Mouse (Mus musculus) kidney, postnatal 10 days (tissue): ENCODE data around the gene Slc1a4.
A peak's percentile ranks its signal among the peaks of the same experiment; 100 is the strongest.

Experiments
- DNase-seq: peaks from one replicate; pipeline ENCODE4 v3.0.0; 2021; ENCODE audit warnings: mixed read lengths

Gene Slc1a4

GRCm38 (mm10) chr11:20332561-20333514 lies at the start of gene Slc1a4:
Gene Slc1a4 (minus strand): TSS chr11:20332713.
- DNase-seq: peak; percentile 95

- DNase-seq: no peak
Observed at GRCm38 (mm10) chr11:20380106-20380505, 47.6 kb upstream of the Slc1a4 start.

GRCm38 (mm10) chr11:20376642-20377041 lies 44.1 kb upstream of the Slc1a4 start:
- no peak for DNase-seq

- DNase-seq: no peak
Observed at GRCm38 (mm10) chr11:20372616-20373211, 40.2 kb upstream of the Slc1a4 start.

- no peak for DNase-seq
Observed at GRCm38 (mm10) chr11:20370486-20370885, 38.0 kb upstream of the Slc1a4 start.

- DNase-seq: no peak
Observed at GRCm38 (mm10) chr11:20366456-20366855, 33.9 kb upstream of the Slc1a4 start.

GRCm38 (mm10) chr11:20361354-20361753 lies 28.8 kb upstream of the Slc1a4 start:
- no peak for DNase-seq

- peak; percentile 69 for DNase-seq
Observed at GRCm38 (mm10) chr11:20357684-20358447, 25.4 kb upstream of the Slc1a4 start.

GRCm38 (mm10) chr11:20348466-20348865 lies 16.0 kb upstream of the Slc1a4 start:
- DNase-seq: no peak

GRCm38 (mm10) chr11:20347548-20347947 lies 15.0 kb upstream of the Slc1a4 start:
- peak; percentile 22 for DNase-seq

GRCm38 (mm10) chr11:20346369-20346768 lies 13.9 kb upstream of the Slc1a4 start:
- DNase-seq: no peak

GRCm38 (mm10) chr11:20343952-20344351 lies 11.4 kb upstream of the Slc1a4 start:
- no peak for DNase-seq

- DNase-seq: no peak
Observed at GRCm38 (mm10) chr11:20341598-20341997, 9.1 kb upstream of the Slc1a4 start.

GRCm38 (mm10) chr11:20338703-20339102 lies 6.2 kb upstream of the Slc1a4 start:
- no peak for DNase-seq

GRCm38 (mm10) chr11:20334301-20334700 lies 1.8 kb upstream of the Slc1a4 start:
- no peak for DNase-seq

GRCm38 (mm10) chr11:20331690-20332537 lies 599 bp downstream of the Slc1a4 start:
- DNase-seq: peak; percentile 43

GRCm38 (mm10) chr11:20331027-20331689 lies 1.4 kb downstream of the Slc1a4 start:
- no peak for DNase-seq

GRCm38 (mm10) chr11:20329711-20330110 lies 2.8 kb downstream of the Slc1a4 start:
- no peak for DNase-seq

- no peak for DNase-seq
Observed at GRCm38 (mm10) chr11:20328771-20329170, 3.7 kb downstream of the Slc1a4 start.

GRCm38 (mm10) chr11:20326328-20326995 lies 6.1 kb downstream of the Slc1a4 start:
- DNase-seq: no peak

GRCm38 (mm10) chr11:20325073-20325694 lies 7.3 kb downstream of the Slc1a4 start:
- DNase-seq: no peak
